Mouse (Mus musculus): Measurements from ENCODE around the gene Ndufa10.
"Not testable (repeated sequence)": the region's sequence is repeated elsewhere in the genome, so short reads cannot be mapped to it uniquely, and the experiment has no call there.

The Ndufa10 gene

DNA sequence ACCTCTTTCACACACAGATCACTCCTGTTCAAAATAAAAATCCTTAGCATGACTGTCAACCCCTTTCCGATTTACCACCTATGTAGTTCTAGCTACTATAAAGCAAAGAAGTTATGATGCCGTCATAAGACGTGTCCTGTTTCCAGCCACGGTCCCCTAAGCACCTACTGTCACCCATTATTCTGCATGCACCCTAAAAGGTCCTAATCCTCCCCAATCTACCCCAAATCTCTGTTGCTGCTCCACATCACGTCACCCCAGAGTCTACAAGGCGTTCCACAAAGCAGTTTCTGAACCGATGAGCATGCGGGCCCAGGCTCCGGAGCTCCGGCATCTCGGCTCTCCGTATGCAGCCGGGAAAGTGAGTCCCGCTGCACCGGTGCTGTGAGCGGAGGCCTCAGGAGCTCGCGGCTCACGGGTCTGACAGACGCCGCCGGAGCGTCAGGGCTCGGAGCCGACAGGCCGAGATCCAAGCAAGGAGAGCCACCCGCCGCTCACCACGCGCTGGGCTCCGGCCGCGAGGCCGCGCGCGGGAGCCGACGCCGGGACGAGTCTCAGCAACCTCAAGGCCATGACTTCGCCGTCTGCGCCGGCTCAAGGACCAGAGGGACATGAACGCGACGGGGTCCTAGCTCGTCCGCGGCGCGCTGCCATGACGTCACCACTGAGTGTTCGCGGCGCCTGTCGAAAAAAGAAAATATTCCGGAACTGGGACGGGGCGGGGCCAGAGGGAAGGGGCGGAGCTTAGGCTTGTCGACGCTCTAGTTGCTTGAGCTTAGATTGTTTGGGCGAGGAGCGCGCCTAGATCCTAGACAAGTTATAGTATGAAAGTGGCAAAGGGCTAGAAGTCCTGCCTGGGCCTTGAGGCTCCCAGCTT, at the start of gene Ndufa10:
Gene Ndufa10 (minus strand): TSS at position 696 of the 877 bp plus-strand sequence.
- peak; percentile 95 for DNase-seq (ENCODE audit: low read depth, low spot score)

DNA sequence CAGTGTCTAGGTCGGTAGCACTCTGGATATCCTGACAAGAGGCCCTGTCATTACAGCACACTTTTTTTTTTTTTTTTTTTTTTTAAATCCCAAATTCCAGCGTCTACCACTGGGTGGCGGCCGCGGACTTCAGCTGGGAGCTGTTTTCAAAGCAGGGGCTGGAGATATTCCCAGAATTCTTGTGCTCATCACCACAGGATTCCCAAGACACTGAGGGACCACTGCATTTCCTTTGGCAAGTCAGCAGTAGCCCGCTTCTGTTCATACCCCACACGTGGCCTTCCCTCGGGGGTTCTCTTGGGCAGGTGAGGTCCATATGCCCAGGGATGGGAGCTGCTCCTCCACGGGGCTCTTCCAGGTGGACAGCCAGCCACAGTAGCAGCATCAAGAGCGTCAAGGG, 47.7 kb upstream of the Ndufa10 start:
- DNase-seq (ENCODE audit: low read depth, low spot score), result no peak

DNA sequence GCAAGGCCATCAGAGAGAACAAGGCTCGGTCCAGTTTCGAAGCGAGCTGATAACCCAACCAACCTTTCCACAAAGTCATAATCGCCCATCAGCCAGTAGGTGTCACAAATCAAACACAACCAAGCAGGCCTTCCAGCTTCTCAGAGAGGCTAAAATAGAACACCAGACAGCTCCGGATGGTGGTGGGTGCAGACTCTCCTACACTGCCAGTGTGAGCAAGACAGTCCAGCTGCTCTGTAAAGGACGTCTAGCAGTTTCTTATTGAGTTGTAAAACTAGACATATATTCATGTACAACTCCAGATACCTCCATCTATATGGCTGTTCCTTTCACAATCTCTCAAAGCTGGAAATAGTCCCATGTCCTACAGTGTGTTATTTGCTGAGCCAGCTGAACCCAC, 45.4 kb upstream of the Ndufa10 start:
- DNase-seq (ENCODE audit: low read depth, low spot score), result no peak

DNA sequence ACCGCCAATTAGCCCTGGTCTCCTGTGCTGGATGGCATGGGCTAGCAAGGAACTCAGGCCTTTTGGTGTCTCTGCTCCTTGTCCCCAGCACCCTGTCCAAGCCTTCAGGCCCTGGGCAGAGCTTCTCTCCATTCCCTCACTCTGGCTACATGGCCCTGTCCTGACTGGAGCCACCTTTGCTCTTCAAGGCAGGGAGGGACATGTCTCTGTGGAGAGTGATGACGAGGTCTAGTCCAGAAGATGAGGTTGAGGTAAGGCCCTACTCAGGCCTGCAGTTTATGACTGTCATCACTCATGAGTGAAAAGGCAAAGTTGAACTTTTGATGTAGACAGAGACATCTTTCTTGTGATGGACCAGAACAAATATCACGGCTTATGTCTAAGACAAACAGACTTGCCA, 44.9 kb upstream of the Ndufa10 start, which contains the start of gene Olfr1414:
Gene Olfr1414 (minus strand): TSS at position 101 of the 400 bp plus-strand sequence.
- no peak for DNase-seq (ENCODE audit: low read depth, low spot score)

DNA sequence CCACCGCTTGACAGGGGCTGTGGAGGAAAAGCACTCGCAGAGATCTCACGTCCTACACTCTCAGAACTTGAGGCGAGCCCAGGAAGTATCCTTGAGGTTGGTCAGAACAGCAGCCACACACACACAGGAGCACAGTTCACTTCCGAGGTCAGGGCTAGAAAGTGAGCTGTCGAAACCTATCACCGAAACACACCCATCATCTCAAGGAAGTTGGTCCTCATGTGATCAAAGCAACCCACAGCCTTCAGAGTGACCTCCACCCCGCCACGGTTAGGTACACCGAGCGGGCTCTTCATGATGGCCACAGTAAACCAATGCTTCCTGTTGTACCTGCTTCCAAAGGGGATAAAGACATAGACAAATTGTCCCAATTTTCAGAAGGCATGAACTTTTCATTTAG, 41.7 kb upstream of the Ndufa10 start:
- no peak for DNase-seq (ENCODE audit: low read depth, low spot score)

DNA sequence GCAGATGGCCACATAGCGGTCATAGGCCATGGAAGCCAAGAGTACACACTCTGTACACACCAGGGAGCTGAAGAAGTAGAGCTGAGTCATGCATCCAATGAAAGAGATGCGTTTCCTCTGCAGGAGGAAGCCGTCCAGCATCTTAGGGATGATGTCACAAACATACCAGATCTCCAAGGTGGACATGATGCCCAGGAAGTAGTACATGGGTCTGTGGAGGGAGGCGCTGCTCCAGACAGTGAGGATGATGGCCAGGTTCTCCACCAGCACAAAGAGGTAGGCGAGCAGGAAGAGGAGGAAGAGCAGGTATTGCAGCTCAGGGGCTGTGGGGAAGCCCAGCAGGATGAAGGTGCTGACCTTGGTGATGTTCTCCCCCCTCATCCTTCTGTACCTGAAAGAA, 38.0 kb upstream of the Ndufa10 start:
- DNase-seq (ENCODE audit: low read depth, low spot score), result not testable (repeated sequence)

DNA sequence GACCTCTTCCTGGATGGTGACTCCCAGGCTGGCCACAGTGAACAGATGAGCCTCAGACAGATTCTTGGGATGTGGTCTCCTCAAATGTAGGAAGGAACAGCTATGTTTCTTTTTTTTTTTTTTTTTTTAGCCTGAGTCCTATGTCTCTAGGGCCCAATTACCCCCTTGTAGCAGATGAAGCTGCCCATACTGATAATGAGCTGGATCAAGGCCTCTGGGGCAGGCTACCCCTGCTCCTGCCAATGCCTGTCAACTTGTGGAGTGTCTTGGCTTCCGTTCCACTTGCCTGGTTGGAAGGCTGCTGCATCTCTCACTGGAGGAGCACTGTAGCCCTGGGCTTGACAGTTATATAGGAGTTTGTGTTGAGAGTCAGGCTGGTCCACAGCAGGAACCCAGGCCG, 22.3 kb upstream of the Ndufa10 start, which contains the start of gene Olfr1415:
Gene Olfr1415 (minus strand): TSS at position 101 of the 400 bp plus-strand sequence.
- no peak for DNase-seq (ENCODE audit: low read depth, low spot score)

DNA sequence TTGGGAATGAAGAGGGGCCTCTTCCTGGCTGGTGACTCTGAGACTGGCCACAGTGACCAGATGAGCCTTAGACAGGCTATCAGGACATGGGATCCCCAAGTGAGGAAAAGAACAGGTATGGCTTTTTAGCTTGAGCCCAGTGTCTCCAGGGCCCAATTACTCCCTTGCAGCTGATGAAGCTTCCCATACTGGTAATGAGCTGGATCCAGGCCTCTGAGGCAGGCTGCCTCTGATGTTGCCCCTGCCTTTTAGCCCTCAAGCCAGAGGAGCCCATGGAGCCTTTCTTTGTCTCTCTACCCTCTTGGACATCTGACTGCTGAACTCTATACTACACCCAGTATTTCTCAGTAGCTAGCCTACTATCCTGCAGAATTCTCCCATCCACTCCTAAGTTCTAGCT, 11.4 kb upstream of the Ndufa10 start, which contains the start of gene Olfr1416:
Gene Olfr1416 (minus strand): TSS at position 101 of the 400 bp plus-strand sequence.
- DNase-seq (ENCODE audit: low read depth, low spot score), result no peak

DNA sequence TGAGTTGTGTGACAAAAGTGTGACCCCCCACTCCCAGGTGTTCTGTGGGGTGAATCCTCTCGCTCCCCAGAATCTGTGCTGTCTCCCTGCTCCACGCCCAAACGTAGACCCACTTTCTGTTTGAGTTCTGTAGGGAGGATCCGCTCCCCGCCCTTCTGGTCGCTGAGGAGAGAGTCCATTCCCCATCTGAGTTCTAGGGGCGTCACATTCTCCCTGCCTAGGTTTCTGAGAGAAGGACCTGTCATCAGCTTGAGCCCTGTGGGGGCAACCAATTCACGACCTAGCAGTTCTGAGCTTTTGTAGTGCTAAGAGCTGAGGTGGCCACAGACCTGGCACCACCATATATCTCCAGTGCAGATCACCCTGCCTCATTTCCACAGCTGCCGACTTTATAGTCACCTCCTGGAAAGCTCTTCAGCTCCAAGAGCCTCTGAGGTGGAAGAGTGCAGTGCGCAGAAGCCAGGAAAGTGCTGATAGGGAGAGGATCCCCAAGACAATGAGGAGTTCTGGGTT, 462 bp upstream of the Ndufa10 start:
- no peak for DNase-seq (ENCODE audit: low read depth, low spot score)

DNA sequence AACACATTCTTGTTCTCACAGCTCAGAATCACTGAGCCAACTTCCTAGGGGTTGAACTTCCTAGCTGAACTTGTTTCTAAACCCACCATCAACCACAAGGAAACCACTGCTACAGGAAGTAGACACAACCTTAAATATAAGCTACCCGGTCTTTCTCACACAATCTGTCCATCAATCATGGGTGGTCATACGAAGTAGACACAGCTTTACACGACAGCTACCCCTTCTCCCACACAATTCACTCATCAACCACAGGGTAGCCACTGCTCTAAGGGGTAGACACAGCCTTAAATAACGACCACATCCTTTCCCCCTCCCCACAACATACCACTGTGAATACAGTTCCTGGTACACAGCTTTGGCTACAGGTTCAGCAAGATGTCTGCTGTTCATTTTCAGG, 4.8 kb downstream of the Ndufa10 start:
- DNase-seq (ENCODE audit: low read depth, low spot score), result peak; percentile 68

DNA sequence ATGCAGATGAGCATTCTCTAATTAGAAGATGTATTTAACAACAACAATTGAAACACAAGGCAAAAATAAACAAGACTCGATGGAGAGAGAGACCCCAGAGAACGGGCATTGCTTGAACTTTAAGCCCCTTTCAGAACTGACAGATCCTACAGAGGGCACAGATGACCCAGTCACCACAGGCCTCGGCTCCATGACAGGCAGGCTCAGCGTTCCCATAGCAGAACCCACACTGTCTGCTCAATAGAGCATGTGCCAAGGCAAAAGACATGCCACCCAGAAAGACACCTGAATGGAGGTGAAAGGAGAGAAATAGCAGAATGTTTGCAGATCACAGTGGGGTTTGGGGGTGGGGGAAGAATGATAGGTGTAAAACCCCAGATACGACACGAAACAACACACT, 15.2 kb downstream of the Ndufa10 start:
- no peak for DNase-seq (ENCODE audit: low read depth, low spot score)

DNA sequence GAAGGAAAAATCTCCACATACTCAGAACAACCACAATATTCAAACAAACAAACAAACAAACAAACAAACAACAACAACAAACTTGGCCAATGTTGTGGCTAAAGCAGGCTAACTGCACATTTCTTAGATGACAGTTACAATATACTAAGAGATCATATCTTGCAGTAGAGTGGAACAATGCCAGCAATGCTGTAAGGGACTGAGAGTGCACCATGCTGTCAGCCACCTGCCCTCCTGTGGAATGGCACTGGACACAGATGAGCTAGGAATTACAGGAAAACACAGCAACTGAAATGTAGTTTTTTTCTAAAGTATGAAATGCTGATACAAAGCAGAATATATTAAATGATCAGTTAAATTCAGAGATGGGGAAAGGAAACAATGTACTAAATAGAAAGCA, 15.9 kb downstream of the Ndufa10 start:
- DNase-seq (ENCODE audit: low read depth, low spot score), result no peak

DNA sequence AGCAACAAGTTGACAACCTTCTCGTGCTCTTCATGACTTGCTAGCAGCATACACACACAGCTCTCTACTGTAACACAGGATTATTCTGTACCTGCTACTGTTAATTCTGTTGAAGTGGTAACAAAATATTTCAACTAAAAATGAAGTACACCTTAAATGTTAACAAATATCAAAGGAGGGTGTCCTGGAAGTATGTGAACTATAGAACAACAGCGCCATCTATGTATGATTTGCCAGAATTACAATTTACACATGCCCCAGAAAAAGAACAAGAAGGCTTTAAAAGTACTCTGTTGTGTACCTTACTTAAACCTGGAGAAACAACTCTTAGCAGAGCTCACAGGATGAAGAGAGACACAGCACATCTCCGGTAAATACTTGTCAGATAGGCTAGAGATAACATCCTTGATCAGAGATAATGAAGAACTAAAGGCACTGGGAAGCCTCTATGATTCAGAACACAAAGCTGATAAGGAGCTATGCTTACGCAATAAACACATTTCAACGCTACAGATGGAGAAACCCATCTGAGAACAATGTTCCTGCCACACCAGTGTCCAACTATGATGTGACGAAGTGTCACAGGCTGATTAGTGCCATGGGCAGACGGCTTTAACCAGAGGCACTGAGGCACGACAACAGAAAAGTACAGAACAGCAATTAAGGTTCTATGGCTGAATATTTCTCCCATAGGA, 19.8 kb downstream of the Ndufa10 start:
- peak; percentile 46 for DNase-seq (ENCODE audit: low read depth, low spot score)

DNA sequence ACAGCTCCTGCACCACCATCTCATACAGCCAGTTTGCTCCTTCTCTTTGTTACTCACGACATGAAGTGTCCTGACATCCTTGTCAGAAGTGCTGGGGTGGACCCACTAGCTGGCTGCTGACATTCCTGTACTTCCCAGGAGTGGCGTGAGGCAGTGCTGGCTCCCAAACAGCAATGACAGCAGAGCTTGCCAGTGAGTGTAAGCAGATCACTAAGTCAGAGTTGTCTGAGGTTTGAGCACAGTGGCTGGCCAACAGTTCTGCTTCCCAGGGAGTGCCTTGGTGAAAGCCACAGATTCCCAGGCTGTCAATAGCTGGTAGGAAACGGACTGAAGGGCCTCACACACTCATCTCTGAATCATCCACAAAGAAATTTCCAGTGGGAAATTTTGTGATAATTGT, 25.4 kb downstream of the Ndufa10 start:
- DNase-seq (ENCODE audit: low read depth, low spot score), result no peak

DNA sequence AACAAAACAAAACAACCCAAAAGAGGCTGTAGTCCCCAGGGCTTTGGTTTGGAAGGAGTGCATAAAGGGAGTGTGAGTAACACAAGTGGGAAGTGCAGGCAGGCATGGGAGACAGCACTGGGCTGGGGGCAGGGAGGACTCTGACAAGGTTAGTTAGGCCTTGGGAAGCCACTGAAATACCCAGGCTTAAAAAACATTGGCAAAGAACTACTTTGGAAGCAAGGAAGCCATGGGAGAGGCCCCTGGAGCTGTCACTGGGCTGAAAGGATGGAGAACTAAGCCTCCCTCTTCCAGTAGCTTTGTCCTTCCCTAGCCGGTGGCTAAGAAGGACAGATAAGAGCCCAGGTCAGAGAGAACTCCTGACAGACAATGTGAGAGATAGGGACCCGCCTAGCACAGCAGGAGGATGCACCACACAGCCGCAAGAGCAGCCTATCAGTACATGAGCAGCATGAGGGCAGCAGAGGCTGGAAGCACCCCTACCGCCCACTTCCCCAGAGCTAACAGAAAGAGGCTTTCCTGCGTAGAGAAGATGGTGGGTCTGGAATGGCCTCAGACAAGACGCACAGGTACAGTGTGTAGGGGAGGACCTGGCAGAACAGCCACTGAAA, 32.1 kb downstream of the Ndufa10 start:
- DNase-seq (ENCODE audit: low read depth, low spot score), result no peak

DNA sequence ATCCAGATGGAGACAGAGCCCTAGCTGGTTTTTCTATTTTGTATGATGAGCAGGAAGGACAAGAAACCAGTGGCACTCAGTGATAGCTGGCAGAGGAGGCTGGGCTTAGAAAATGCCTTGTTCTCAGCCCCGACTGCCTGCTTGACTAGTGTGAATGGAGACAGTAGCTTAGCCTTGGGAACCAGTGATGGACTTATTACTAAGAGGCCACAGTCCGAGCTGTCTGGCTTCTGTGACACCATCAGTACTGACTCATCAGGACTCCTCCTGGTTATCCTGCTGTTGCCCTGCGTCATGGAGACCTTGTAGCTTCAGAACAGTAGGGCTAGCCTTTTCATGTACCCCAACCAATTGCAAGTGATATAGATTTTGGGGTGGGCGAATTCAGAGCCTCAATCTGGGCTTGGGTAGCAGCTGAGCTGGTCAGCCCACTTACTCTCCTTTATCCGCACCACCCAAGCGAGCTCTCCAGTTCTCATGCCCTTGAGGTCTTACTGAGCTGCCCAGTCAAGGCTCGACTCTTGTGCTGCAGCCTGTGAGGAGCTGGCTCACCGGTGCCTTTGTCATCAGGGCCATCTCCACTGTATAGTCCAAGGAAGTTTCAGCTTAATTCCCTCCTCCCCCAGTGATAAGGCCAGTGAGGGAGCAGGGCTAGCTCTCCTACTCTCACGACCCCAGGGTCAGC, 33.5 kb downstream of the Ndufa10 start:
- no peak for DNase-seq (ENCODE audit: low read depth, low spot score)

DNA sequence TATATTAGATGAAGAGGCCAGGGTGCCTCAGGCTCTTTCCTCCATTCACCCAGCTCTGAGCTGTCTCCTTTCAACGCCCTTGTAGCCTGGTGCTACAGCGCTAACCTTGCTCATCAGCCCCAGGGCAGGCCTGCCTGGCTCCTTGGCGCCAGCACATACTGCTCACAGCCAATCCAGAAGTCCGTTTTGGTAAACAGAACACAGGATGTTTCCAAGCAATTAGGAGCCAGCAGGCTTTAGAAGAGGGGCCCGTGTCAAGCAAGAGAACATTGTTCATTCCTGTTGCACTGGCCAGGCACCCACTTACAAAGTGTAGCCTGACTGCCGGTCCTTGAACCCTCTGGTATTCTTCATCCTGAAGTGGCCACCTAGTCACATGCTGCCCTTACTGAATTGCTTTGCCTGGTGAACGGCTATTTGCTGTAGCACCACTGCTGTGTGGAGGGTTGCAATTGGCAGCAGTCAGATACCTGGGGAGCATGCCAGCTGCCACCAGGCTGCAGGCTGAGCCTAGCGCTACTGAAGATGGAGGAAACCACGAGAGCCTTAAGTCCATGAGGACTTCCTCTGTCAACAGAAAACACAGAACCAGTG, 35.9 kb downstream of the Ndufa10 start:
- DNase-seq (ENCODE audit: low read depth, low spot score), result no peak

DNA sequence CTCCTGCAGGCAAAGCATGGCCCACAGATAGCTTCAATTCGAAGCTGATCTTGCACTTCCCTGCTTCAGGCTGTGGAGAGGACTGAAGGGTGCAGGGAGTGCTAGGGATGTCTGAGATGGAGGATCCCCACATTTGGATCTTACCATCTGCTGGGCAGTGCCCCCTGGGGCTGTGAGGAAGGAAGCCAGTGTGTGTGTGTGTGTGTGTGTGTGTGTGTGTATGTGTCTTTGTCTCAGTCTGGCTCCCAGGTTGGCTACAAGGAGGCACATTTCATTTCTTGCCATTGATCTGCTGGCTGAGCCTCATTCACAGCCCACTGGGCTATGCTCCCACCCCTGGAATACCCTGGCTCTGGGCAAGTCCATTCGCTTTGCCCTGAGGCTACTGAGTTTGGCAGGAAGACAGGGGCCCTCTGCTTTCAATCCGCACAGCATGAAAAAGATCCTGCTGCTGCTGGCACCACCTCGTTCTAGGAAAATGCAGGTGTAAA, 36.8 kb downstream of the Ndufa10 start:
- DNase-seq (ENCODE audit: low read depth, low spot score), result no peak

DNA sequence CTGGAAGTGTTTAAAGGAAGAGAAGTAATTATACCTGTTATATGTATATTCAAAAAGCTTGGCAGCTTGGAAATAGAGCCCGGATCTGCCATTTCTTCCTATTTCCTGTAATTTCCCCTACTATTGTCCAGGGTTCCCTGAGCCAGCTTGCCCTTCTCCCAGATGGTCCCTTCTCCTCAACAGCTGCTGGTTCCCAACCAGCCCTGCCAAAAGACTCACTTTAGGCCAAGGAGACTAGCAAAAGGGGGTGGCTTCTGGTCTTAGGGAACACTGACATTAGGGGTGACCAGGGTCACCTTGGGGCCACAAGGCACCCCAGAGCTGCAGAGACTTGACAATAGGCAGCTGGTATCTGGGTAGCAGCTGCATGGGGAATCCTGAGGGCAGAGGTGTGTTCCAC, 38.7 kb downstream of the Ndufa10 start:
- no peak for DNase-seq (ENCODE audit: low read depth, low spot score)

DNA sequence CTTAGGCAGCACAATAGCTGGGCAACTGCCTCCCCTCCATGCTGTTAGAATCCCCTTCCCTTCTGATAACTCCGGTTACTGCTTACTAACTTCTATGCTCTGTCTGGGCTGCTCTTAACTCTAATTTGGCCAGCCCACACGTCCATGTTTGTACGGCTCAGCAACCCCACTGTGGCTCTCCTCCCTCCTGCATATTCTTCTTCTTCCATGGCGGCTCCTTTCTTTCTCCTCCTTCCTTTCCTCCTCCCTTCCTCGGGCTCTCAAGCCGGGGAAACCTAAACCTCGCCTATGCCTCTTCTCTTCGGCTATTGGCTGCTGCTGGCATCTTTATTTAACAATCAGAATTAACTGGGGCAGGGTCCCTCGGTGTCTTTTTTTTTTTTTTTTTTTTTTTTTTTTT, 40.9 kb downstream of the Ndufa10 start:
- no peak for DNase-seq (ENCODE audit: low read depth, low spot score)

DNA sequence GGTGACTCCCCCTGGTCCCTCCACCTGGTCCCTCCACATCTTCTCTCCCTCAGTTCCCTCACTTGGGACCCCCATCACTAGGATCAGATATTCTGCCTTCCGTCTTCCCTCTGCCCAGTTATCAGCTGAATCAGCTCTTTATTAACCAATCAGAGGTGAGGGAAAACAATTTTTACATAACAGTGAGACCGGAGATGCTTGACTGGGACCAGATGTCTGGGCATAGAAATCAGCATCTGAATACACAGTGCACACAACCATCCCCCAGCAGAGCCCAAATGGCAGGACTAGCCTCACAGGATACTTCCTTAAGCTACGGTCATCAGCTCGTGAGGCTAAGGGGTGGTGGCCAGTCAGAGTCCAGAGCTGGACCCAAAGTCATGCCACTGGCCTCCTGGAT, 41.6 kb downstream of the Ndufa10 start:
- no peak for DNase-seq (ENCODE audit: low read depth, low spot score)
